Comparison of ENCODE assay signal across 23 mouse cellular contexts in genomic region chr19:55560088-55560682, GRCm38 (mm10).
DNase-seq lines count a peak whose midpoint lies in the region; ATAC-seq and TF ChIP-seq lines count a peak whose summit lies in the region.
"Had no signal": no experiment of that assay in that cellular context is flagged by ENCODE, and none has a peak within 500 bp of the region (broad histone marks: within the 10 kb centered on the region; RNA-seq: fewer than 3 reads in every experiment).

No protein-coding gene starts in this region.

- no peaks in the 10 kb centered on the region for H3K4me1 ChIP-seq in kidney, adult 2 months (ENCODE audit: control insufficient read depth, insufficient read depth, low read length)
- peaks cover 22% of the 10 kb centered on the region for H3K4me1 ChIP-seq in kidney, embryonic 16.5 days (ENCODE audit: insufficient read depth, low read length)

- H3K27me3 ChIP-seq in kidney, adult 2 months (replicated peaks; ENCODE audit: control insufficient read depth, insufficient read depth, low read length), result no peaks in the 10 kb centered on the region
- H3K27me3 ChIP-seq in kidney, embryonic 16.5 days (ENCODE audit: insufficient read depth, low read length), result no peaks in the 10 kb centered on the region
- H3K27me3 ChIP-seq: intestine, embryonic 15.5 days; limb, embryonic 12.5 days; megakaryocyte, embryonic 14.5 days had no signal

- H3K9me3 ChIP-seq in kidney, embryonic 16.5 days (ENCODE audit: low read length), result no peaks in the 10 kb centered on the region
- H3K9me3 ChIP-seq: forebrain, embryonic 12.5 days; hindbrain, embryonic 10.5 days; intestine, embryonic 15.5 days; limb, embryonic 12.5 days; megakaryocyte, embryonic 14.5 days; midbrain, embryonic 13.5 days had no signal

- no peak for TF ChIP-seq POLR2A in kidney, adult 2 months (IDR thresholded peaks at IDR 0.05; ENCODE audit: low read depth, low read length)

- no peak overlapping the region for H3K4me2 ChIP-seq in kidney, embryonic 16.5 days (replicated peaks; ENCODE audit: low read depth, low read length)
- H3K4me2 ChIP-seq: forebrain, embryonic 12.5 days; intestine, embryonic 15.5 days; limb, embryonic 12.5 days; midbrain, embryonic 13.5 days had no signal

- TF ChIP-seq CTCF in kidney, adult 2 months (conservative IDR thresholded peaks at IDR 0.05; ENCODE audit: insufficient read depth, insufficient read length, low read depth, low read length), result no peak

- no peak overlapping the region for H3K9ac ChIP-seq in kidney, embryonic 16.5 days (replicated peaks; ENCODE audit: low read length)
- H3K9ac ChIP-seq: forebrain, embryonic 12.5 days; intestine, embryonic 15.5 days; limb, embryonic 12.5 days; liver, embryonic 14.5 days; midbrain, embryonic 13.5 days had no signal

- H3K27ac ChIP-seq in kidney, adult 2 months (ENCODE audit: insufficient read depth, low read depth, low read length), result no peak overlapping the region
- H3K27ac ChIP-seq in kidney, embryonic 16.5 days (ENCODE audit: low read length), result no peak overlapping the region
- H3K27ac ChIP-seq: forebrain, embryonic 12.5 days; hindbrain, embryonic 10.5 days; intestine, embryonic 15.5 days; layer of hippocampus, adult 2 months; liver, embryonic 14.5 days; midbrain, embryonic 13.5 days had no signal

- DNase-seq in gastrocnemius, postnatal 10 days, result peak; percentile 26
- DNase-seq in gastrocnemius, postnatal 4 days (ENCODE audit: low spot score in 2 of 2), result no peak
- DNase-seq in kidney, adult 2 months, result peak; percentile 20
- DNase-seq in 3T3-L1 (ENCODE audit: low read depth, low spot score) (peak; percentile 49), NIH3T3 (ENCODE audit: low read depth) (peak; percentile 88)
- DNase-seq in cerebellum, adult 11-12 months, result no peak
- DNase-seq in T-cell, adult 2 months (ENCODE audit: low spot score), result no peak
- DNase-seq: cerebellum, adult 11 months; cerebellum, postnatal 10 days; kidney, adult 9 months; thymus, postnatal 14 days had no signal

- no peak overlapping the region for H3K4me3 ChIP-seq in kidney, adult 2 months (ENCODE audit: insufficient read depth, low read depth, low read length)
- no peak overlapping the region for H3K4me3 ChIP-seq in kidney, embryonic 16.5 days (ENCODE audit: low read length)
- H3K4me3 ChIP-seq: erythroblast, embryonic 14.5 days; forebrain, embryonic 12.5 days; hindbrain, embryonic 10.5 days; intestine, embryonic 15.5 days; layer of hippocampus, adult 2 months; limb, embryonic 12.5 days; megakaryocyte, embryonic 14.5 days; midbrain, embryonic 13.5 days had no signal

- no peak for ATAC-seq in kidney, embryonic 16.5 days (ENCODE audit: low FRiP score, low TSS enrichment)
- ATAC-seq: hindbrain, embryonic 16.5 days; intestine, embryonic 15.5 days; lung, postnatal 0 days; midbrain, embryonic 13.5 days had no signal

- WGBS in kidney, adult 2 months, result 82% methylated on average over 11 of the region's 11 CpGs
- WGBS in kidney, embryonic 16.5 days, result 72% methylated on average over 11 of the region's 11 CpGs

- H3K36me3 ChIP-seq in kidney, adult 2 months (ENCODE audit: control insufficient read depth, insufficient read depth, low read length), result no peaks in the 10 kb centered on the region
- H3K36me3 ChIP-seq in kidney, embryonic 16.5 days (ENCODE audit: insufficient read depth, low read length), result no peaks in the 10 kb centered on the region
- H3K36me3 ChIP-seq: forebrain, embryonic 12.5 days; hindbrain, embryonic 10.5 days; intestine, embryonic 15.5 days; limb, embryonic 12.5 days; midbrain, embryonic 13.5 days had no signal

Comparison
In these comparisons a context has a peak if more than half of its experiments do, and no peak if none do; other contexts are left out.
1. DNase-seq: peak in gastrocnemius, postnatal 10 days (single experiment), kidney, adult 2 months (single experiment), 3T3-L1 (single experiment) and NIH3T3 (single experiment); none in gastrocnemius, postnatal 4 days (0 of 2), cerebellum, adult 11-12 months (single experiment) and T-cell, adult 2 months (single experiment).